Mouse (Mus musculus): Measurements from ENCODE around the gene Spi1. TPM values are rescaled to one million over a fixed set of nuclear protein-coding genes. Genes with fewer than 3 reads are reported as not detected.
A peak's percentile ranks its signal among the peaks of the same experiment; 100 is the strongest.
"Not testable (repeated sequence)": the region's sequence is repeated elsewhere in the genome, so short reads cannot be mapped to it uniquely, and the experiment has no call there.

Gene Spi1
- total RNA-seq (2022) = 1 to 10 TPM; 6.3 to 9.6 (median 7.9) TPM

- no peak for DNase-seq
Measured at GRCm38 (mm10) chr2:91081775-91082695, at the start of gene Spi1. Gene Spi1, plus strand, starts transcription at chr2:91082390.

DNA sequence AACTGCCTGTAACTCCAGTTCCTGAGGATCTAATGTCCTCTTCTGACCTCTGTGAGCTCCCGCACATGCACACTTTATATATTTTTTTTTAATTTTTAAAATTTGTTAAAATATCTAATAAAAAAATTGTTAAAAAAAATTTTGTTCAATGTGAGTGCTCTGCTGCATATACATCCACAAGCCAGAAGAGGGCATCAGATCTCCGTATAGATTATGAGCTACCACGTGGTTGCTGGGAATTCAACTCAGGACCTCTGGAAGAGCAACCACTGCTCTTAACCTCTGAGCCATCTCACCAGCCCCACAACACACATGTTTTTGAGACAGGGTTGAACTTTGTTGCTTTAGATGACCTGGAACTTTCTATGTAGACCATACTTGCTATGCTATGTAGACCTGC, 49.2 kb upstream of the Spi1 start:
- DNase-seq = no peak

DNA sequence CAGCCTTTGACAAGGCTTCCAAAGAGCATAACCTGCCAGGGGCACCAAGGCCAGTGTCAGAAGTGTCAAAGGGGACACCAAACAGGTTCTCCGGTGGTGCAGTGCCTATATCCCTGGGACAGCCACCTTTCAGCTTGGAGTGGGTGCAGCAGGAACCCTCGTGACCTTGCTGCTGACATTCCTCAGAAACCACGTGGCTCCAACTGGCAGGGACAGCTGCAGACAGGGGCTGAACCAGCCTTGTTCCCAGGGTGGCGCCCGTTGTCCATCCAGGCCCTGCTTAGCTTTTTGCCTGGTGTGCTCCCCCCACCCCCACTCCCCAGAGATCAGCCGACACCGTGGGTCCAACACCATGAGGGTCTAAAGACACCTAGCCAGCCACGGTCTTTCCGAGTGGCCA, 46.8 kb upstream of the Spi1 start, which contains the start of gene Rapsn:
Gene Rapsn, plus strand, starts transcription at position 236 of the 400 bp plus-strand sequence.
- peak; percentile 59 for DNase-seq

GRCm38 (mm10) chr2:91041786-91042185, 40.4 kb upstream of the Spi1 start:
- DNase-seq = no peak

GRCm38 (mm10) chr2:91042651-91043398, 39.4 kb upstream of the Spi1 start:
- DNase-seq = no peak

DNA sequence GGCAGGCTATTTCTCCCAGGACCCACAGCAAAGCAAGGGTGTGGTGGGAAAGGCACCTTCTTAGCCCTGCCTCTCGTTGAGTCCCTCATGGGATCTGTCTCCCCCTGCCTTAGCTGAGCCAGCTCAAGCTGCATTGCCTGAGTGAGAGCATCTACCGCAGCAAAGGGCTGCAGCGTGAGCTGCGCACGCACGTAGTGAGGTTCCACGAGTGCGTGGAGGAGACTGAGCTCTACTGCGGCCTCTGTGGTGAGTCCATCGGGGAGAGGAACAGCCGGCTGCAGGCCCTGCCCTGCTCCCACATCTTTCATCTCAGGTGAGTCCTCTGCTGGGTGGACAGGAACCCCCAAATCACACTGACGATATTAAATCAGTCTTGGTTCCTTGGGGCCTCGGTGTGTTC, 37.5 kb upstream of the Spi1 start:
- no peak for DNase-seq

GRCm38 (mm10) chr2:91045805-91046204, 36.4 kb upstream of the Spi1 start:
- DNase-seq = not testable (repeated sequence)

DNA sequence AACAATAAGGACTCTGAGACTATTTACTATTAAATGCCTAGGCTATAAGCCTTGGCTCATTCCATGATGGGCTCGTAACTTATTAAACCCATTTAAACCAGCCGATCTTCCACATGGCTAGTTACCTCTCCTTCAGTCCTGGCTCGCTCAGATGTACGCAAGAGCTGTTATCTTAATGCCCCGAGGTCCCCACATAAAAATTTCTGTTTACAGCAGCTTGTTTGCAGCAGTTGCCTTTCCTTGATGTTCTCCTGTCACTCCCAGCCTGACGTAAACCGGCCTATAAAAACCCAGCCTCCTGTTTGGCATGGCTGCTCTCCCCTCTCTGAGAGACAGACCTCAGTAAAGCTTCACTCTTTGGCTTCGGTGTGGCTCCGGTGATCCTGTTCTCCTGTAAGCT, 34.8 kb upstream of the Spi1 start:
- no peak for DNase-seq

- no peak for DNase-seq
Measured at GRCm38 (mm10) chr2:91051917-91052316, 30.3 kb upstream of the Spi1 start.

DNA sequence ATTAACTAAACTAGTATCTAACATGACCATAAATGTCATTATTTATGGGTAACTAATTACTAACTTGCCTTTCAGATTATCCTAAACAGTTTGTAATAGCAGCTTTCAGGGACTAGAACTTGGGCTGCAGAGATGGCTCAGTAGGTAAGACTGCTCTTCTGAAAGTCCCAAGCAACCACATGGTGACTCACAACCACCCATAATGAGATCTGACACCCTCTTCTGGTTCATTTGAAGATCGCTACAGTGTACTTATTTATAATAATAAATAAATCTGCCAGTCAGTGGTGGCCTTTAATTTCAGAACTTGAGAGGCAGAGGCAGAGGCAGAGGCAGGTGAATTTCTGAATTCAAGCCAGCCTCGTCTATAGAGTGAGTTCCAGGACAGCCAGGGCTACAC, 29.4 kb upstream of the Spi1 start:
- DNase-seq = no peak

GRCm38 (mm10) chr2:91053181-91053933, 28.8 kb upstream of the Spi1 start:
- DNase-seq = no peak

- DNase-seq = peak; percentile 95
Measured at GRCm38 (mm10) chr2:91053934-91054382, 28.2 kb upstream of the Spi1 start, which contains the start of gene Psmc3. Gene Psmc3, plus strand, starts transcription at chr2:91054009.

DNA sequence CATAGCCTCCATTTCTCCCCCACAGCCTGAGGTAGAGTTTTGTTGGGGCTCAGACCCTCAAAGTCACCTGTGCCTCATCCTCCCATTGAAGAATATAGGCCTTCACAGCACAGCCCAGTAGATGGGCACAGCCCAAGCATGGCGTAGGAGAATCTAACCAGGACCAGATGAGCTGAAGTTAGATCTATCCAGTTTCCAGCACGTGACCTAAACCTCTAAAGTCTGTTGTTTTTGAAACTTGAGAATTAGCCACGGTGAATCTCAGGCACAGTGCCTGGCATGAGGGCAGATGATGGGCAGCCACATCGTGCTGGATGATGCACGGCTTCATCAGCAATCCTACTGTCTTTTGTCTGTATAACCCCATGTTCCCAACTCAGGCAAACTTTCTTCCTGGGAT, 23.8 kb upstream of the Spi1 start:
- DNase-seq = no peak

- no peak for DNase-seq
Measured at GRCm38 (mm10) chr2:91059376-91059775, 22.8 kb upstream of the Spi1 start.

DNA sequence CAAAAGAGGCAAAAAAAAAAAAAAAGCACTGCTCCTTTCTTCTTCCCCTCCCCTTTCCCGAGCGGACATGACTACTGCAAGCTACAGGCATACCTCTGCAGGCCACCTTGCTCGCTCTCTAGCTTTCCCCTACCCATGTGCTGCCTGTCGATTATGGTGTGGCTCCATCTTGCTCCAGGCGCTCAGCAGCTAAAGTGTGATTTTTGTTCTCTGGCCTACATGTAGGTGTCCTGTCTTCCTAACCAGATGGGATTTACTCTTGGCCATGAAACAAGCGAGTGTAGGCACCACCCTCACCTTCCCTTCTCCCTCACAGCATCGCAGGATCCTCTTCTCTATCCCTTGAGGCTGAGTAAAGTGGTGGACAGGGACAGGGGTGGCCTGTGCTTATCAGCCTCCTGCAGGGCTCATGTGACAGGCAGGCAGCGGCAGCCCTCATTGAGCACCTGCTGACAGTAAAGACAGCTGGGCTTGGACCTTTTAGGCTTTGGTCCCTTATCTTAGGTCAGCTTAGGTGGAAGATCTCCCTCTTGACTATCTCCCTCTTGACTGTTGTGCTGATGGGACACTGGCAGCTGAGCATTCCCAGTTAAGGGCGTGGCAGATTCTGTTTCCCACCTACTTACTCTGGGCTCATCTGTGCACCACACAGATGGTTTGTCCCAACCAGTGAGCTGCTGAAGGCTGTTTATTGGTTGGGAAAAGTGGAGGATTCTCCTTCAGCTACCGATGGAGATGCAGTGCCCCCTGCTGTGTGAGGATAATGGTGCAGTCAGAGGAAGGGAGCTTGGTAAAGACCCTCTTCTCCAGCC, 21.4 kb upstream of the Spi1 start:
- no peak for DNase-seq

DNA sequence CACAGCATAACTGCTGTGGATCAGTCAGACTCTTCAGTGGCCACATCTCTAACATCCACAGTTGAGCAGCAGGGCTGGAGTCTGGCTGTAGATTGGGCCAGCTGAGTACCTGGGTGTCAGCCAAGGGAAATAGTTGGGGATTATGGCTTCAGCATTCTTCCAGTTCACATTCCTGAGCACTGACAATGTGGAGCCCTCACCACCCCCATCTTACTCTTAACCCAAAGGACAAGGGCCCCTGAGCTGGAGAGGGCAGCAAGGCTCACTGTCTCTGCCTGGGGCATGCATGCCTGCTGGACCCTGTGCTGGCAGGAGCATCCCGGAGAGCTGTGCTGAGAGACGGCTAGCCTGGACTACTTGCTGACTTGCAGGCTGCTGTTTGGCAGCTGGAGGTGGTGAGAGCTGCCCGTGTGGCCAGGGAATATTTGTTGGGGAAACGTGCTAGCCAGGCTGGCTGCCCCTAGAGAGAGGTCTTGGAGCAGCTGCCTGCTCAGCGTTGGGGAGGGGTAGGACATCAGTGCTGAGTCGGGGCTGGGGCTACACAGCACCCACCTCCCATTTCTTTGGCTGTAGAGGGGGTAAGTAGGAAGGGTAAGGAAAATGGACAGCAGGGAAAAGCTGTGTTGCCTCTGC, 20.2 kb upstream of the Spi1 start:
- DNase-seq = no peak

- no peak for DNase-seq
Measured at GRCm38 (mm10) chr2:91062779-91063606, 19.2 kb upstream of the Spi1 start.

DNA sequence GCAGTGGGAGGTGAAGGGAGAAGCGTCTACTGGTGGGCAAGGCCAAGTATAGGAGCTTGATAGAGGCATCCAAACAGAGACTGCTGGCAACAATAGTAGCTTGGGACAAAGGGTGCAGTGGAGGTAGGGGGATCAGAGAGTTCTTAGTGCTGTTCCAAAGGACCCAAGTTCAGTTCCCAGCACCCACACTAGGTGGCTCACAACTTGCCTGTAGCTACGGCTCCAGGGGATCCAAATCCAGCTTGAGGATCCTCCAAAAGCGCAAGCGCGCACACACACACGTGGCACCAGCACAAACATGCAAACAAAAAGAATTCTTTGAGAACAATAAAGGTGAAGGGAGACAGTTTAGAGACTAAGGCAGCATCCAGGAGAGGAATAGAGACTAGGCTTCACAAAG, 18.0 kb upstream of the Spi1 start:
- no peak for DNase-seq

DNA sequence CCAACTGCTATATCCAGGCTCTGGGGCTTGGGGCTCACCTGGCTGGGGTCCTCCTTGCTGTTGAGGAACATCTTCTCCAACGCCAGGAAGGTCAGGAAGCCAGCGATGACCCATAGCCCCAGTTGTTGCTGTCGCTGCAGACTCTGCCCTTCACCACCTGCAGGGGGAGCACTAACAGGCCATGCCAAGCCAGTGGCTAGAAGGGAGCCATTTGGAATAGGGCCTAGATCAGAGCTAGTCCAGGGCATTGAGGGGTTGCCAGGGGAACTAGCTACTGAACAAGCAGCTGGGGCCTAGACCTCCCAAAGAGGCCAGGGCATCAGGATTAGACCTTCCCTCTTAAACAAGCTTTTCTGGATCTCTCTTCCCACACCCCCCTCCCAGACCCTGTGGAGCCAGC, 16.6 kb upstream of the Spi1 start:
- peak; percentile 37 for DNase-seq

DNA sequence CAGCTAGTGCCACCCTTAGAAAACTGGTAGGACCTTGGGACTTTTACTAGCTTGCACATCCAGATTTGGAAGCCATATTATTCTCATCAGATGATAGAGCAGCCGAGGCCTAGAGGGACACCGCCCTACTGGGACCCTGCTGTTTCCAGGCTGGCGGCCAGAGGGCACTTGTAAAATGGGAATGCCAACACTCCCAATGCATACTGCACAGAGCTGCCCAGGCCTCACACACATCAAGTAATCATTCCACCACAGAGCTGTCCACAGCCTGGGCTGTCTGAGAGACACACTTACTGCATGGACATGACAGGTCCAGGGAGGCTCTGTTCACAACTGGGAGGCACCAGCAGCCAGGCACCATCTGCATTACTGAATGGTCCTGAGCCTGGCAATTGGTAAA, 15.7 kb upstream of the Spi1 start:
- DNase-seq = no peak
